Mouse (Mus musculus) CH12.LX (cell line): Measurements from ENCODE around the gene Dpf3. TPM values are rescaled to one million over a fixed set of nuclear protein-coding genes. Genes with fewer than 3 reads are reported as not detected.

ENCODE experiments used
- DNase-seq: peaks from one replicate; pipeline ENCODE4 v3.0.0-alpha.2; 2013; ENCODE audit errors: extremely low read depth
- H3K27ac ChIP-seq: 2 replicates; pipeline ENCODE4 v1.5.1; 2012; ENCODE audit warnings: low read depth, mild to moderate bottlenecking, control low read depth, moderate library complexity; ENCODE audit not compliant: insufficient read depth
- H3K27me3 ChIP-seq: replicated peaks from 2 replicates; pipeline ENCODE3; 2012; ENCODE audit warnings: inconsistent platforms
- H3K36me3 ChIP-seq, 2 experiments: replicated peaks in 1 of 2; 2 replicates each; pipeline versions ENCODE3 to v1.6.1; 2012; ENCODE audit warnings: inconsistent platforms in 1 of 2, low read length in 1 of 2, mild to moderate bottlenecking in 1 of 2, mixed read lengths in 1 of 2, moderate library complexity in 1 of 2; ENCODE audit not compliant: control insufficient read depth in 1 of 2, insufficient read depth in 1 of 2
- H3K4me1 ChIP-seq, 2 experiments: 2 replicates each; pipeline ENCODE4 v1.6.1; 2012; ENCODE audit warnings: inconsistent platforms in 1 of 2, moderate library complexity in 1 of 2; ENCODE audit not compliant: insufficient read depth in 2 of 2, control insufficient read depth in 1 of 2
- H3K4me2 ChIP-seq: 2 replicates; pipeline ENCODE4 v1.6.1; 2012; ENCODE audit warnings: low read depth, mild to moderate bottlenecking, control low read depth; ENCODE audit not compliant: poor library complexity, insufficient read depth, severe bottlenecking
- H3K4me3 ChIP-seq, 3 experiments: fragments of 150-350 bp in 1 of 3; sonication (generic) in 1 of 3; replicated peaks in 1 of 3; 2 replicates each; pipeline versions ENCODE3 to v1.5.1; 2011 to 2012; ENCODE audit warnings: low read depth in 2 of 3, low read length in 2 of 3, mild to moderate bottlenecking in 2 of 3, moderate library complexity in 2 of 3, control low read depth in 1 of 3, improper control_type of control experiment in 1 of 3, inconsistent platforms in 1 of 3, mixed read lengths in 1 of 3; ENCODE audit not compliant: poor library complexity in 1 of 3
- H3K79me2 ChIP-seq: replicated peaks from 2 replicates; pipeline ENCODE4 v1.6.1; 2012; ENCODE audit warnings: mild to moderate bottlenecking, moderate library complexity; ENCODE audit not compliant: control insufficient read depth, poor library complexity, insufficient read depth, severe bottlenecking; ENCODE audit errors: extremely low read depth
- H3K9ac ChIP-seq: 2 replicates; pipeline ENCODE4 v1.6.1; 2012; ENCODE audit warnings: low read depth, mild to moderate bottlenecking, control low read depth, moderate library complexity; ENCODE audit not compliant: insufficient read depth
- H3K9me3 ChIP-seq: replicated peaks from 2 replicates; pipeline ENCODE3; 2012; ENCODE audit warnings: low read length, inconsistent platforms, mixed read lengths
- BHLHE40 ChIP-seq: IDR thresholded peaks from 2 replicates; pipeline ENCODE4 v1.6.1; 2011; ENCODE audit warnings: mild to moderate bottlenecking, low read depth, low read length, improper control_type of control experiment
- CHD2 ChIP-seq: IDR thresholded peaks from 2 replicates; pipeline ENCODE4 v1.6.1; 2011; ENCODE audit warnings: low read length, improper control_type of control experiment
- CTCF ChIP-seq, 2 experiments: IDR thresholded peaks in 1 of 2; conservative IDR thresholded peaks in 1 of 2; 2 replicates each; pipeline ENCODE4 v1.5.1; 2011 to 2012; ENCODE audit warnings: low read depth in 2 of 2, low read length in 2 of 2, improper control_type of control experiment in 1 of 2, inconsistent platforms in 1 of 2, mild to moderate bottlenecking in 1 of 2, moderate library complexity in 1 of 2
- E2F4 ChIP-seq: IDR thresholded peaks from 2 replicates; pipeline ENCODE4 v1.6.1; 2011; ENCODE audit warnings: low read depth, low read length, improper control_type of control experiment; ENCODE audit not compliant: insufficient replicate concordance
- ELF1 ChIP-seq: IDR thresholded peaks from 2 replicates; pipeline ENCODE4 v1.6.1; 2014; ENCODE audit warnings: low read depth, mild to moderate bottlenecking, inconsistent platforms, low read length, improper control_type of control experiment
- EP300 ChIP-seq: IDR thresholded peaks from 2 replicates; pipeline ENCODE4 v1.6.1; 2011; ENCODE audit warnings: low read length, improper control_type of control experiment
- ETS1 ChIP-seq: conservative IDR thresholded peaks from 2 replicates; pipeline ENCODE4 v1.6.1; 2012; ENCODE audit warnings: low read depth, mild to moderate bottlenecking, inconsistent platforms, low read length, improper control_type of control experiment, moderate library complexity
- HCFC1 ChIP-seq: IDR thresholded peaks from 2 replicates; pipeline ENCODE4 v1.6.1; 2012; ENCODE audit warnings: low read depth, mild to moderate bottlenecking, inconsistent platforms, low read length, improper control_type of control experiment
- IRF4 ChIP-seq: IDR thresholded peaks from 2 replicates; pipeline ENCODE4 v1.6.1; 2014; ENCODE audit warnings: low read depth, mild to moderate bottlenecking, inconsistent platforms, low read length, improper control_type of control experiment
- MAX ChIP-seq: IDR thresholded peaks from 2 replicates; pipeline ENCODE4 v1.6.1; 2011; ENCODE audit warnings: low read length, improper control_type of control experiment
- MEF2A ChIP-seq: IDR thresholded peaks from 2 replicates; pipeline ENCODE4 v1.6.1; 2014; ENCODE audit warnings: low read depth, mild to moderate bottlenecking, inconsistent platforms, low read length, improper control_type of control experiment, borderline replicate concordance
- MYC ChIP-seq: IDR thresholded peaks from 2 replicates; pipeline ENCODE4 v1.6.1; 2011; ENCODE audit warnings: low read depth, mild to moderate bottlenecking, improper control_type of control experiment, low read length
- POLR2AphosphoS2 ChIP-seq: IDR thresholded peaks from 2 replicates; pipeline ENCODE4 v1.6.1; 2011; ENCODE audit warnings: low read depth, low read length, improper control_type of control experiment
- RCOR1 ChIP-seq: conservative IDR thresholded peaks from 2 replicates; pipeline ENCODE4 v1.6.1; 2012; ENCODE audit warnings: low read depth, mild to moderate bottlenecking, inconsistent platforms, low read length, improper control_type of control experiment
- SIN3A ChIP-seq: IDR thresholded peaks from 2 replicates; pipeline ENCODE4 v1.6.1; 2012; ENCODE audit warnings: low read length, improper control_type of control experiment, inconsistent platforms
- TCF12 ChIP-seq: IDR thresholded peaks from 2 replicates; pipeline ENCODE4 v1.6.1; 2014; ENCODE audit warnings: low read depth, mild to moderate bottlenecking, inconsistent platforms, low read length, improper control_type of control experiment
- USF1 ChIP-seq: IDR thresholded peaks from 2 replicates; pipeline ENCODE4 v1.6.1; 2014; ENCODE audit warnings: low read depth, mild to moderate bottlenecking, inconsistent platforms, low read length, improper control_type of control experiment
- USF2 ChIP-seq: conservative IDR thresholded peaks from 2 replicates; pipeline ENCODE4 v1.6.1; 2011; ENCODE audit warnings: low read depth, low read length, improper control_type of control experiment
- ZC3H11A ChIP-seq: IDR thresholded peaks from 2 replicates; pipeline ENCODE4 v1.6.1; 2012; ENCODE audit warnings: low read depth, mild to moderate bottlenecking, inconsistent platforms, low read length, improper control_type of control experiment
- ZMIZ1 ChIP-seq: IDR thresholded peaks from 2 replicates; pipeline ENCODE4 v1.6.1; 2012; ENCODE audit warnings: low read depth, mild to moderate bottlenecking, inconsistent platforms, low read length, improper control_type of control experiment
- dilution Hi-C: fragments of 300-500 bp; cut with MboI; formaldehyde crosslinking; loops from 2 replicates; pipeline ENCODE4 v1.14.3; 2020; ENCODE audit warnings: low sequenced_read_pairs; ENCODE audit not compliant: extremely low pct_unique_long_range_greater_than_20kb, extremely low pct_ligation_motif_present
- in situ Hi-C: fragments of 300-500 bp; cut with MboI; formaldehyde crosslinking; loops from 3 replicates; pipeline ENCODE4 v1.14.3; 2019; ENCODE audit warnings: low sequenced_read_pairs, low pct_ligation_motif_present, low pct_unique_long_range_greater_than_20kb, mixed read lengths
- polyA plus RNA-seq: library from polyadenylated mRNA; unstranded; fragments of >175 nt; gene quantifications from 2 replicates; pipeline ENCODE4 v1.2.1, GENCODE M21; 2012; ENCODE audit warnings: low read depth; ENCODE audit not compliant: insufficient read length
- total RNA-seq, 2 experiments: library from RNA; depleted of rRNA; stranded (reverse); fragments of 300-350 nt in 1 of 2; fragments of >200 nt in 1 of 2; gene quantifications; 2 replicates each; pipeline ENCODE4 v1.2.3; 2012 to 2014

The Dpf3 gene
- total and polyA plus RNA-seq, 3 experiments = 0.42 to 1.2 (median 1.2) TPM

DNA sequence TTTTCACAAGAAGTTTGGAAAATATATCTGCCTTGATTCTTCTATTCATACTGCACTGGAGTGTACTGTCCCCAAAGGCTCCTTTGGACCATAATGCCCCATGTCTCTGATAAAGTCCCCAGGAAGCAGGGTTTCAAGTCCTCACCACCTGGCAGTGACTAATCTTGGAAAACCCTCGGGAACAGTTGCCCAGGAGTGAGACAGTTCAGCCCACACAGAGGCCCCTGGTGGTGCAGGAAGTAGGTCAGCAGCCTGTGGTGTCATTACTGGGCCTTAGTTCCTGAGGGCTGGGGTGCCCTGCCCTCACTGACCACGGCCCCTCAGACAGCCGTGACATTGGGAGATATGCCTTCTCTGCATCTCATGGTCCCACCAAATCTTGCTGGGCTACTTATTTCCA, 246.5 kb downstream of the Dpf3 start:
- no peak for DNase-seq
- Histone ChIP-seq H3K4me1 (peaks cover 0 to 5% of the 10 kb centered on the region in 2 experiments; a peak in 2 of 4 replicates), H3K27ac (no peak overlapping the region), H3K9ac (no peak overlapping the region), H3K4me2 (no peak overlapping the region), H3K79me2 (no peaks in the 10 kb centered on the region), H3K9me3 (no peaks in the 10 kb centered on the region), H3K4me3 (no peak overlapping the region), H3K36me3 (no peaks in the 10 kb centered on the region), H3K27me3 (no peaks in the 10 kb centered on the region)
- TF ChIP-seq USF2 = no peak
- no peak for TF ChIP-seq E2F4
- no peak for TF ChIP-seq RCOR1
- no peak for TF ChIP-seq ELF1
- dilution Hi-C loops = no loop called here
- in situ Hi-C loops = no loop called here

DNA sequence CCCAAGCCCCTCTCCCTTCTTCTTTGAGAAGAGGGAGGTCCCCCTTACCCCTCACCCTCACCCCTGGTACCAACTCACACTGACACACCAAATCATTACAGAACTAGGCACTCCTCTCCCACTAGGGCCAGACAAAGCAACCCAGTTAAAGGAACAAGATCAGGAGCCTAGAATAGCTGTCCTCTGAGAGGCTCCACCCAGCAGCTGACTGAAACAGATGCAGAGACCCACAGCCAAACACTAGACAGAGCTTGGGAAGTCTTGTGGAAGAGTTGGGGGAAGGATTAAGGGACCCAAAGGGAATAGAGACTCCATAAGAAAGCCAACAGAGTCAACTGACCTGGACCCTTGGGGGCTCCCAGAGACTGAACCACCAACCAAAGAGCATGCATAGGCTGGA, 246.9 kb downstream of the Dpf3 start:
- H3K9me3 ChIP-seq = no peaks in the 10 kb centered on the region
- TF ChIP-seq MAX (no peak), ZC3H11A (no peak), ETS1 (no peak), EP300 (no peak), CHD2 (no peak), USF1 (no peak), HCFC1 (no peak), SIN3A (no peak), BHLHE40 (no peak), MYC (no peak), POLR2AphosphoS2 (no peak), MEF2A (no peak), TCF12 (no peak), USF2 (no peak), IRF4 (no peak), E2F4 (no peak), CTCF (conservative IDR thresholded peaks at IDR 0.05 in 1 of 2, IDR thresholded peaks at IDR 0.05 in 1 of 2; ENCODE audit: low read depth in 2 of 2, low read length in 2 of 2) (no peak), ZMIZ1 (no peak)
- TF ChIP-seq, all 38 proteins: peak for 0
- H3K27ac ChIP-seq = no peak overlapping the region
- no peaks in the 10 kb centered on the region for H3K27me3 ChIP-seq
- no peak overlapping the region for H3K4me3 ChIP-seq
- dilution Hi-C loops = no loop called here
- H3K79me2 ChIP-seq = no peaks in the 10 kb centered on the region
- H3K36me3 ChIP-seq = no peaks in the 10 kb centered on the region
- in situ Hi-C loops = no loop called here
- H3K4me1 ChIP-seq = peaks cover 0 to 5% of the 10 kb centered on the region in 2 experiments; a peak in 2 of 4 replicates
- H3K9ac ChIP-seq = no peak overlapping the region
- DNase-seq = no peak
- no peak overlapping the region for H3K4me2 ChIP-seq
